Mouse (Mus musculus): ENCODE measurements at regions not wholly inside any gene's neighbourhood (a gene's known extent, or its start where the extent isn't known, plus 50 kb on each side); places are given as distances from the start of the nearest gene placed in this dataset.

GRCm38 (mm10) chr9:120672452-120672851 lies 101.2 kb downstream of the Rpl14 start:
- 20% methylated on average over 6 of the region's 6 CpGs for WGBS

GRCm38 (mm10) chr9:120674855-120675254 lies 103.6 kb downstream of the Rpl14 start:
- Histone ChIP-seq H3K9me3 (ENCODE audit: control insufficient read depth, low read length) (no peaks in the 10 kb centered on the region), H3K4me3 (ENCODE audit: low read depth, low read length) (no peak overlapping the region), H3K27ac (ENCODE audit: low read depth, low read length) (no peak overlapping the region), H3K27me3 (ENCODE audit: control insufficient read depth, insufficient read depth, low read length) (no peaks in the 10 kb centered on the region), H3K4me1 (ENCODE audit: control insufficient read depth, insufficient read depth, low read length) (peaks cover 12% of the 10 kb centered on the region), H3K4me2 (ENCODE audit: low read depth, low read length) (peak overlapping the region; percentile 60; the same call in 1 of the 2 replicates), H3K9ac (replicated peaks; ENCODE audit: low read depth, low read length) (no peak overlapping the region), H3K36me3 (ENCODE audit: control insufficient read depth, insufficient read depth, low read length) (no peaks in the 10 kb centered on the region)
- WGBS: 2% methylated on average over 11 of the region's 11 CpGs
- no peak for ATAC-seq (ENCODE audit: low read depth)

More at GRCm38 (mm10) chr9:120672452-120672851, 101.2 kb downstream of the Rpl14 start:
- H3K27me3 ChIP-seq (ENCODE audit: control insufficient read depth, insufficient read depth, low read length): no peaks in the 10 kb centered on the region
- no peak overlapping the region for H3K27ac ChIP-seq (ENCODE audit: low read depth, low read length)
- peak; percentile 54; the same call in 1 of the 2 replicates for ATAC-seq (ENCODE audit: low read depth)
- no peaks in the 10 kb centered on the region for H3K9me3 ChIP-seq (ENCODE audit: control insufficient read depth, low read length)
- H3K36me3 ChIP-seq (ENCODE audit: control insufficient read depth, insufficient read depth, low read length): no peaks in the 10 kb centered on the region
- peaks cover 12% of the 10 kb centered on the region for H3K4me1 ChIP-seq (ENCODE audit: control insufficient read depth, insufficient read depth, low read length)
- H3K4me2 ChIP-seq (ENCODE audit: low read depth, low read length): no peak overlapping the region
- no peak overlapping the region for H3K4me3 ChIP-seq (ENCODE audit: low read depth, low read length)
- H3K9ac ChIP-seq (replicated peaks; ENCODE audit: low read depth, low read length): no peak overlapping the region

- Histone ChIP-seq H3K36me3 (ENCODE audit: control insufficient read depth, insufficient read depth, low read length) (no peaks in the 10 kb centered on the region), H3K4me3 (ENCODE audit: low read depth, low read length) (peak overlapping the region; percentile 20), H3K9ac (replicated peaks; ENCODE audit: low read depth, low read length) (peak overlapping the region; percentile 5; the same call in 1 of the 2 replicates), H3K27me3 (ENCODE audit: control insufficient read depth, insufficient read depth, low read length) (no peaks in the 10 kb centered on the region), H3K27ac (ENCODE audit: low read depth, low read length) (no peak overlapping the region; the same call in 1 of the 2 replicates), H3K4me2 (ENCODE audit: low read depth, low read length) (peak overlapping the region; percentile 60), H3K9me3 (ENCODE audit: control insufficient read depth, low read length) (no peaks in the 10 kb centered on the region), H3K4me1 (ENCODE audit: control insufficient read depth, insufficient read depth, low read length) (peaks cover 12% of the 10 kb centered on the region)
- ATAC-seq (ENCODE audit: low read depth): peak; percentile 20; the same call in 1 of the 2 replicates
- under 1% methylated on average over 17 of the region's 18 CpGs for WGBS
Measured at GRCm38 (mm10) chr9:120675371-120676150, 104.3 kb downstream of the Rpl14 start.

- H3K9ac ChIP-seq (replicated peaks; ENCODE audit: low read depth, low read length): no peak overlapping the region
- H3K27ac ChIP-seq (ENCODE audit: low read depth, low read length): no peak overlapping the region
- H3K27me3 ChIP-seq (ENCODE audit: control insufficient read depth, insufficient read depth, low read length): no peaks in the 10 kb centered on the region
- no peaks in the 10 kb centered on the region for H3K36me3 ChIP-seq (ENCODE audit: control insufficient read depth, insufficient read depth, low read length)
- H3K9me3 ChIP-seq (ENCODE audit: control insufficient read depth, low read length): no peaks in the 10 kb centered on the region
- ATAC-seq (ENCODE audit: low read depth): no peak
- H3K4me2 ChIP-seq (ENCODE audit: low read depth, low read length): peak overlapping the region; percentile 60; the same call in 1 of the 2 replicates
- WGBS: 10% methylated on average over 9 of the region's 9 CpGs
- peaks cover 12% of the 10 kb centered on the region for H3K4me1 ChIP-seq (ENCODE audit: control insufficient read depth, insufficient read depth, low read length)
- no peak overlapping the region for H3K4me3 ChIP-seq (ENCODE audit: low read depth, low read length)
Measured at GRCm38 (mm10) chr9:120676301-120676700, 105.1 kb downstream of the Rpl14 start.

GRCm38 (mm10) chr9:120676771-120677170 lies 105.5 kb downstream of the Rpl14 start:
- H3K4me2 ChIP-seq (ENCODE audit: low read depth, low read length): no peak overlapping the region
- peaks cover 12% of the 10 kb centered on the region for H3K4me1 ChIP-seq (ENCODE audit: control insufficient read depth, insufficient read depth, low read length)
- WGBS: 20% methylated on average over 8 of the region's 8 CpGs
- H3K4me3 ChIP-seq (ENCODE audit: low read depth, low read length): no peak overlapping the region
- no peak overlapping the region for H3K27ac ChIP-seq (ENCODE audit: low read depth, low read length)
- no peaks in the 10 kb centered on the region for H3K9me3 ChIP-seq (ENCODE audit: control insufficient read depth, low read length)
- no peaks in the 10 kb centered on the region for H3K36me3 ChIP-seq (ENCODE audit: control insufficient read depth, insufficient read depth, low read length)
- ATAC-seq (ENCODE audit: low read depth): no peak
- H3K27me3 ChIP-seq (ENCODE audit: control insufficient read depth, insufficient read depth, low read length): no peaks in the 10 kb centered on the region
- H3K9ac ChIP-seq (replicated peaks; ENCODE audit: low read depth, low read length): no peak overlapping the region

GRCm38 (mm10) chr9:120677216-120677615 lies 106.0 kb downstream of the Rpl14 start:
- 75% methylated on average over 5 of the region's 5 CpGs for WGBS
- H3K4me1 ChIP-seq (ENCODE audit: control insufficient read depth, insufficient read depth, low read length): peaks cover 12% of the 10 kb centered on the region
- H3K4me2 ChIP-seq (ENCODE audit: low read depth, low read length): no peak overlapping the region
- H3K27me3 ChIP-seq (ENCODE audit: control insufficient read depth, insufficient read depth, low read length): no peaks in the 10 kb centered on the region
- no peaks in the 10 kb centered on the region for H3K9me3 ChIP-seq (ENCODE audit: control insufficient read depth, low read length)
- ATAC-seq (ENCODE audit: low read depth): no peak
- H3K4me3 ChIP-seq (ENCODE audit: low read depth, low read length): no peak overlapping the region
- no peaks in the 10 kb centered on the region for H3K36me3 ChIP-seq (ENCODE audit: control insufficient read depth, insufficient read depth, low read length)
- H3K27ac ChIP-seq (ENCODE audit: low read depth, low read length): no peak overlapping the region
- H3K9ac ChIP-seq (replicated peaks; ENCODE audit: low read depth, low read length): no peak overlapping the region

- H3K9me3 ChIP-seq (ENCODE audit: control insufficient read depth, low read length): no peaks in the 10 kb centered on the region
- H3K4me2 ChIP-seq (ENCODE audit: low read depth, low read length): no peak overlapping the region
- 56% methylated on average over 10 of the region's 11 CpGs for WGBS
- no peak overlapping the region for H3K27ac ChIP-seq (ENCODE audit: low read depth, low read length)
- no peaks in the 10 kb centered on the region for H3K36me3 ChIP-seq (ENCODE audit: control insufficient read depth, insufficient read depth, low read length)
- ATAC-seq (ENCODE audit: low read depth): no peak
- no peak overlapping the region for H3K9ac ChIP-seq (replicated peaks; ENCODE audit: low read depth, low read length)
- H3K27me3 ChIP-seq (ENCODE audit: control insufficient read depth, insufficient read depth, low read length): no peaks in the 10 kb centered on the region
- peaks cover 9% of the 10 kb centered on the region for H3K4me1 ChIP-seq (ENCODE audit: control insufficient read depth, insufficient read depth, low read length)
- no peak overlapping the region for H3K4me3 ChIP-seq (ENCODE audit: low read depth, low read length)
Measured at GRCm38 (mm10) chr9:120679822-120680426, 108.7 kb downstream of the Rpl14 start.

- Histone ChIP-seq H3K27ac (ENCODE audit: low read depth, low read length) (no peak overlapping the region), H3K4me2 (ENCODE audit: low read depth, low read length) (no peak overlapping the region), H3K4me1 (ENCODE audit: control insufficient read depth, insufficient read depth, low read length) (no peaks in the 10 kb centered on the region), H3K9me3 (ENCODE audit: control insufficient read depth, low read length) (no peaks in the 10 kb centered on the region), H3K4me3 (ENCODE audit: low read depth, low read length) (no peak overlapping the region), H3K36me3 (ENCODE audit: control insufficient read depth, insufficient read depth, low read length) (no peaks in the 10 kb centered on the region), H3K9ac (replicated peaks; ENCODE audit: low read depth, low read length) (no peak overlapping the region), H3K27me3 (ENCODE audit: control insufficient read depth, insufficient read depth, low read length) (no peaks in the 10 kb centered on the region)
- ATAC-seq (ENCODE audit: low read depth): no peak
- 25% methylated on average over 7 of the region's 7 CpGs for WGBS
Measured at GRCm38 (mm10) chr9:120681404-120681803, 110.2 kb downstream of the Rpl14 start.

- no peaks in the 10 kb centered on the region for H3K9me3 ChIP-seq (ENCODE audit: control insufficient read depth, low read length)
- peaks cover 10% of the 10 kb centered on the region; the same call in 1 of the 2 replicates for H3K4me1 ChIP-seq (ENCODE audit: control insufficient read depth, insufficient read depth, low read length)
- no peak overlapping the region for H3K27ac ChIP-seq (ENCODE audit: low read depth, low read length)
- no peak for ATAC-seq (ENCODE audit: low read depth)
- no peak overlapping the region for H3K9ac ChIP-seq (replicated peaks; ENCODE audit: low read depth, low read length)
- no peaks in the 10 kb centered on the region for H3K36me3 ChIP-seq (ENCODE audit: control insufficient read depth, insufficient read depth, low read length)
- no peak overlapping the region for H3K4me2 ChIP-seq (ENCODE audit: low read depth, low read length)
- H3K4me3 ChIP-seq (ENCODE audit: low read depth, low read length): no peak overlapping the region
- 19% methylated on average over 6 of the region's 7 CpGs for WGBS
- no peaks in the 10 kb centered on the region for H3K27me3 ChIP-seq (ENCODE audit: control insufficient read depth, insufficient read depth, low read length)
Measured at GRCm38 (mm10) chr9:120685961-120686360, 114.7 kb downstream of the Rpl14 start.

All from neural tube, embryonic 14.5 days (tissue).